Mouse (Mus musculus): ENCODE data around the gene Srp68.

Gene Srp68

DNA sequence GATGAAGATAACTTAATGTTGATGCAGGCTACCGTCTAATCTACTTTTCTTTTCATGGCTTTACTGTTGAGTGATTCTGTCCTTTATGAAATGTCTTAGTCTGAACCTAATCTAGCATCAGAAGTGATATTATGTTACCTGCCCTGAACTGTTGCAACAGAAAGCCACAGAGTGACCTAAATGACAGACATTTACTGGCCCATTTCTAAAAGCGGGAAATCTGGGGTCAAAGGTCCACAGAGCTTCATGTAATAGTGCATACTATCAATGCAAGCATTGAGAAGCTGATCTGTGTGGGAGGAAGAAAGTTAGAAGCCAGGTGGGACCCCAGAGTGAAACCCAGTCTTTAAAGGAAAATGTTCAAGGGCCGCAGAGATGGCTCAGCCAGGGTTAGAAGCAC lies 70.9 kb downstream of the Srp68 start:
- no peak for DNase-seq

DNA sequence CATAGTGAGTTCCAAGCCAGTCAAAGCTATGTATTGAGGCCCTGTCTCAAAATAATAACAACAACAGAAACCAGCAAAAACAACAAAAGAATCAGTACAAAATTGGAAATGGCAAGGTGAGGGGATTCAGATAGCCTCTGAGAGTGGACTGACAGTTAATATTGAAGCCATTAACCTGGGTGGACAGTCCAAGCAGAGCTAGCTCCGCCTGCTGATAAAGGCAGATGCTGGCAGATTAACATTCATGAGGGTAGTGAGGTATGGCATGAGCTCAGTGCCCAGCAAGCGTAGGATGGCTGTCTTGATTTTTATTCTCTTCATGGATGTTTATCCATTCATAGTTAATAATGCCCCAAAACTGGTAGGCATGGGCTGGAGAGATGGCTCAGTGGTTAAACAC lies 72.9 kb downstream of the Srp68 start:
- no peak for DNase-seq

DNA sequence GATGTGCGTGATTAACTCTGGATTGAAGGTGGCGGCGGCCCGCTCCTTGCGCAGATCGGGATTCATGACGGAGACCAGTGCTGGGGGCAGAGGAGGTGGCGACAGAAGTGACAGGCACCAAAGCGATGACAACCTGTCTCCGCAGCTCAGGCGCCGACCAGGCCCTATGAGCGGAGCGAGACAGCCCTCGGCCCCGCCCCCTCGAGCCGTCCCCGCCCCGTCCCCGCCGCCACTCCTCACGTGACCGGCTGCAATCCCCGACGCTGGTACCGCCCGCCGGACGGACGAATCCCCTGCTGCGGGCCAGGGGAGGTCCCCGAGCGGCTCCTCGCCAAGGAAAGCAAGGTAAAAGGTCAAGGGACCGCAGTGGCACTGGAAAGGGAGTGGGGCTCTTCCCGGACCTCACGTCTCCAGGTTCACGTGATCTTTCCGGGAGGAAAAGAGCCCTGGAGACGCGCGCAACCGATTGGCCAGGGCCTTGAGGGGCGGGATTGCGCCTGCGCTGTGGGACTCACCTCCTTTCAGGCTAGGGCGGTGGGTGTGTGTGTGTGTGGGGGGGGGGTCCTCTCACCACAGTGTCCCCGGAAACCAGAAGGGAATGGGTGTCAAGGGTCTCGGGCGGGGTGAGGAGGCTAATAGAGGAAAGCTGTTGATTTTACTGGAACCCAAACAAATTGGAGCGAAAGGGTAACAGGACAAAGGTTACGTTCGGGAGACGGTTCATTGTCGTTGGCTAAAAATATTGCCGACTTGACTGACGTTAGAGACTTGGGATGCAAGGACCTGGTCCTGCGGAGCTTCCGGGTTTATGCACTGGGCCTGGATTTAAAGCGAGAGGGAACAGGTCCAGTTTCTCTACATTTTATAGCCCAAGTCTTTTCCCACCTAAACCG lies 75.1 kb downstream of the Srp68 start, which contains the start of the genes Ten1 and Acox1:
Gene Ten1 (plus strand): TSS at position 217 of the 893 bp plus-strand sequence.
Gene Acox1 (minus strand): TSS at position 407 of the 893 bp plus-strand sequence.
- DNase-seq = peak; percentile 96

DNA sequence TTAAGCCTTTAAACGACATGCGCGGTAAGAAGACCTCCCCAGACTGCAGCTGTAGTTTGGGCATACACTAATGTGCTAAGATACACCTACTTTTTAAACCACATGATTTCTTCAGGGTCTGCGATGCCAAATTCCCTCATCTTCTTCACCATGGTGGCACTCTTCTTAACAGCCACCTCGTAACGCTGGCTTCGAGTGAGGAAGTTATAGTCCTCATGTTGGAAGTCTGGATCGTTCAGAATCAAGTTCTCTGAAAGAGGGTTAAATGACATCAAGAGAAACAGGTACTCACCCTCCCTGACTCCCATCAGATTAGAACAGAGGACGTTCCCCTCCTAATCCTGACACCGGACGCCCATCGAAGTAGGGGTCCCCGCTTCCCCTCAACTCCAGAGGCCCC lies 75.9 kb downstream of the Srp68 start:
- DNase-seq = no peak

DNA sequence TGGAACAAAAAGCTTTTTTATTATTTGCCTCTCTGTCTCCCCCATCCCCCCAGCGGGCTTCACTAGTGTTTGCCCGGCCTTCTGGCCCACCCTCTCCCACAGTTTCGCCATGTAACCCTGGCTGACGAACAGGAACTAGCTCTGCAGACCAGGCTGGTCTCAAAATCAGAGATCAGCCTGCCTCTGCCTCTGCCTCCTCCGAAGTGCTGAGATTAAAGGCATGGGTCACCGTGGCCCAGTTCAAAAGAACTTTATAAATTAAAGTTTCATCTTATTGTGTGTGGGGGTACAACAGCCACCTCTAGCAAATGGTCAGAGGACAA lies 76.5 kb downstream of the Srp68 start:
- no peak for DNase-seq

DNA sequence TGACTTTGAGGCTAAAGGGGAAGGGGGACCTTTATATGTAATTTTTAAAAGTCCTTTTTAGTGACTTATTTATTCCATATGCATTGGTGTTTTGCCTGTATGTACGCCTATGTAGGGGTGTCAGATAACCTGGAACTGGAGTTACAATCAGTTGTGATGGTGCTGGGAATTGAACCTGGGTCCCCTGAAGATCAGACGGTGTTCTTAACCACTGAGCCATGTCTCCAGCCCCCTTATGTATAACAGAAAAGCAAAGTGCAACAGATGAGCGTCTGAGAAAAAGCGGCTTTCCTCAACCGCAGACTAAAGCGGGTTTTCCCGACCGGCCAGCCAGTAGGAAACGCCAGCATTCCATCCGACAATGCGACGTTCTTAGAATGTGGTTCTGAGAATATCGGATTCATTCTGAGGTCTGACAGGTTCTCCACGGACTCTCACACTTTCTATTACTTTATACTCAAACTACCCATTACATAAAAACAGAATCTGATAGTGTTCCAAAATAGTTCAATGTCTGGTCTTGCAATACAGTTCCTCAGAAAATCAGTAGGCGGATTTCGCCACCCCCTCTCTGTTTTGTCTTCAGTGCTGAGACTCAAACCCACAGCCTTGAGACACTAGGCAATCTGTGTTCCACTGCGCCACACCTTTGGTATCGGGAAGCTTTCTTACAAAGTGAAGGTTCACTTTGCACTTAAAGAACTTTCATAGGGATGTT lies 77.0 kb downstream of the Srp68 start:
- DNase-seq = peak; percentile 62

DNA sequence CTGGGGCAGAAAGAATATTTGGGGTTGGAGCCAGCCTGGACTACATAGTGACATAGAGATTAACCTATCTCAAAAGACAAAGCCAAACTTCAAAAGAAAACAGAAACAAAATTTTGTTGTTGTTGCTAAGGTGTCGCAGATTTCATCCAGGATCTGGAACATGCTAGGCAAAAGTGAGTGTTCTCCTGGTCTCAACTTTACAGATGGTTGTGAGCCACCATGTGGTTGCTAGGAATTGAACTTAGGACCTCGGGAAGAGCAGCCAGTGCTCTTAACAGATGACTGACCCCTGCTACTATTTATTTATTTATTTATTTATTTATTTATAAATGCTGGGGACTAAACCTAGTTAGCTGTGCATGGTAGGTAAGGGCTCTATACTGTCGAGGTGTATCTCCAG lies 77.7 kb downstream of the Srp68 start:
- no peak for DNase-seq

DNA sequence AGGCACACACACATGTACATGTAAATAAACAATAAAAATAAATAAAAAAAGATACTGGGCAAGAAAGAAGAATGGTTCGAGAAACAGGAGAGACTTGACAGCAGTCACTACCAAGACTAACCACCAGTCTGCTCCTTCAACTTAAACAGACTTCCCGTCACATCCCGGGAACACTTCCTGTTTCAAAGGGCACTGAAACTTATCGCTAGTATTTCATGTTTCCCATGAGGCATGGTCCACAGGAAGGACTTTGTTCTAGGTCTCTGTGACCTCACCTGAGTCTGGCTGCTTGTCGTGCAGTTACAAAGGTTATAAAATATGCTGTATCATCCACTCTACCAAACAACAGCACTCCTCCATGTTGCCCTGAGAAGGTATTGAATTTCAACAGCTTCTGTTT lies 78.8 kb downstream of the Srp68 start:
- peak; percentile 31 for DNase-seq
